Mouse (Mus musculus): ENCODE data around the gene Bmpr1a. TPM values are rescaled to one million over a fixed set of nuclear protein-coding genes. Genes with fewer than 3 reads are reported as not detected.
"Not testable (repeated sequence)": the region's sequence is repeated elsewhere in the genome, so short reads cannot be mapped to it uniquely, and the experiment has no call there.

Gene Bmpr1a
- total RNA-seq, 2 experiments from 2014 or later = 49.1 to 65.5 TPM

DNA sequence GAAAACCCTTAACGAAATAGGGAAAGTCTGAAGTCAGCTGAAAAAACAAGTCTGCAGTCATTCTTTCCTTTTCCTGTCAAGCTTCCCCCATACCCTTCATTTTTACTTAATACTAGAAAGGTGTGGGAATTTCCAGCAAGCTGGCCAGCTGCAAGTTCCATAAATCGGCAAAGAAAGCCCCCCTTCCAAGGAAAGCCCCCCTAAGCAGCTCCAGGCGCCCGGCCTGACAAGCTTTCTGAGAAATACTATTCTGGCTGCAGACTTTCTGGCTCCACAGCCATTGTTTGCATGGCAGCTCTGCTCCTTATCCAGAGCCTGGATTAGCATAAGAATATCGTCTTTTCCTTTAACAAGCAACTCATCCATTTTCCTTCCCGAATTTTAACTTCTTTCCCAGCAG, 49.5 kb downstream of the Bmpr1a start:
- no peak for DNase-seq (ENCODE audit: low spot score in 2 of 2)

DNA sequence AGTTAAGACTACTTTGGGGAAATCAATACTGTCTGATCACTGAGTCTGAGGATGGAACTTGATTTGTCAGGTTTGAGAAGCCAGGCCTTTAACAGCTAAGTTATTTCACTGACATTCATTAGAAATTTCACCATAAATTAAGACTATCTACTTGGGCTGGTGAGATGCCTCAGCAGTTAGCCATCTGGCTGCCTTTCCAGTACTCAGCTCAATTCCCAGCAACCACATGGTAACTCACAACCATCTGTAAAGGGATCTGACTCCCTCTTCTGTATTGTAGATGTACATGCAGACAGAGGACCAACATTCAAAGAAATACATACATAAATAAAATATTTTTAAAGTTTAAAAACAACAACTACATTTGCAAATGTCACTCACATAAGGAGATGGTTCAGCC, 51.3 kb downstream of the Bmpr1a start:
- no peak for DNase-seq (ENCODE audit: low spot score in 2 of 2)

DNA sequence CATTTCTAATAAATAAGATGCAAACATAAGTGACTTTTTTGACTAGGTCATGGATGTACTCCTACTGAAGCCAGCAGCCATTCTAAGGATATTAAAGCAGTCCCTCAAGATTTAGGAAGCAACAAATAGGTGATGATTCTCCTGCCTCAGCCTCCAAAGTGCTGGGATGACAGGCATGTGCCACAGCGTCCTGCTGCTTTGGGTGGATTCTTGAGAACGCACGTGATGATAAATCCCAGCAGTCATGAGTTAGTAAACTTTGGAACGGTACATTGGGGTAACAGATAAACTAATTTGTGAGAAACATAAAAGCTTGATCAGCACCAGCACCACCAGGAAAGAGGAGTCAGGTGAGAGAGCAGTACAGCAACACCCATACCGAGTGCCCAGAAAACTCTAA, 52.7 kb downstream of the Bmpr1a start:
- DNase-seq (ENCODE audit: low spot score in 2 of 2) = no peak

DNA sequence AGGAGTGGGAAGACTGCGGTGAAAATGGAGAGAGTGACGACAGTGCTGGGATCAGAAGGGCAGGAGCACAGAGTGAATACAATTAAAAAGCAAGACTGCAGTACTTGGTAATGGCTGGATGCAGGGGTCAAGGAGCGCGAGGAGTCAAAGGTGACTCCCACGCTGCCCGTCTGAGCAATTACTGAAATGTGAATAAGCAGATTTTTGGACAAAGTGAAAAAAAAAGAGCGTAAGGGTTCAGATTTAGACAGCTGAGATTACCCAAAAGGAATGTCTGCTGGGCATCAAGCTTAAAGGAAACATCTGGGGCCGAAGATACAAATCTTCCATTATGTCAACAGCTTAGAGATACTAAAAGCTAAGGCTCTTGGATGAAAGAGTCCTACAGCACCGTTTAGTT, 53.3 kb downstream of the Bmpr1a start:
- DNase-seq (ENCODE audit: low spot score in 2 of 2) = no peak

DNA sequence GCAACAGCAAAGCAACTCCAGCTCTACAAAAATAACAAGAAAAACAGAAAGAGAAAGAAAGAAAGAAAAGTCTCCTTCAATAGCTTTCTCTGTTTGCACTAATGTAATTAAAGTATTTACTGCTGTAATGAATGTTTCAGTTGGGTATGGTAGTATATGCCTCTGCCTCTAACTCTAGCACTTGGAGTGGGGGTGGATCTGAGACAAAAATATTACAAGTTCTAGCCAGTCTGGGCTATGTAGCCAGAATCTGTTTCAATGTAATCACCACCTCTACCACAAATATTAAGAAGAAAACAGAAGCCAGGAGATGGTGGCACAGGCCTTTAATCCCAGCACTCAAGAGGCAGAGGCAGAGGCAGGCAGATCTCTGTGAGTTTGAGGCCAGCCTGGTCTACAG, 54.7 kb downstream of the Bmpr1a start:
- no peak for DNase-seq (ENCODE audit: low spot score in 2 of 2)

DNA sequence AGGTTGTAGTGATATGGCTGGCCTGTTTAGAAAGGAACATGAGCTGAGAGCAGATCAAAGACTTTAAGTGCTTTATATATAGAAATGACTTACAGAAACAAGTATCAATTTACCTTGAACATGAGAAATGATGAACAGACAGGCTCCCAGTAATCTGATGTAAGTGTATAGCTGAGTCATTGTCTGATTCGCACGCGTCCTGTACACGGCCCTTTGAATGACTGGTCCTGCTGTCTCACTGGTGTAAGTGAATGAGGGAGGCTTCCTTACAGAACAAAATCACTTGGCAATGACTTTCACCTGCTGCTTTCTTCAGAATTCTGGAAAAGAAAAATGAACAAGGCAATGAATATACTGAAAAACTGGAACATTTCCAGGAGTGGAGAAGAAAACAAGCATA, 55.5 kb downstream of the Bmpr1a start:
- DNase-seq (ENCODE audit: low spot score in 2 of 2) = no peak

DNA sequence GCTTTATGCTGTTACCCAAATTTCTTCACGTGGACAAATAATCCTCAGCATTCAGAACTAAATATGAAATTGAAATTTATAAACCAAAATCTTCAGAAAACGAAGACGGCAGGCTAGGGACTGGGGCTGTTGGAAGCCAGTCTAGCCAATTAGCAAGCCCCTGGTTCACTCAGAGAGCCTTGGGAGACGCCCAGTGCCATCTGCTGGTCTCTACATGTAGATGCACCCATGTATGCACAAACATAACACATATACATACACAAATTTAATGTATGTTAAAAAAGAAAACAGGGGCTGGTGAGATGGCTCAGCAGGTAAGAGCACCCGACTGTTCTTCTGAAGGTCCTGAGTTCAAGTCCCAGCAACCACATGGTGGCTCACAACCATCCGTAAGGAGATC, 56.5 kb downstream of the Bmpr1a start:
- DNase-seq (ENCODE audit: low spot score in 2 of 2) = no peak

DNA sequence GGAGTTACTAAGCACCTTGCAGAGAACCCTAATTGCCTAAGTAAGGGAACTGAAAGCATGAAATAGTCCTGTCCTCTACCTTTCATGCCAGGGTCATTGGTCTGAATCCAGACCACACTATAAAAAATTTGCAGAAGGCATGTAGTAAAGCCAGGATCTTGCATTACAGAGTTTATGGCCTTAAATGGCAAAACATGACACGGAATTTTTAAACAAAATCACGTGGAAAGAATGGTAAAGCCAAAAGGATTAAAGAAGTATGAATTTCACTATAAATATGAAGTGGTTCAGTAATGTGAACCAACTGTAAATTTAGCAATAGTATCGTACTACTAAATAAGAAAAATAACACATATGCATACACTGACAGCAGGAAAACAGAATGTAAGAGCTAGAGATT, 57.8 kb downstream of the Bmpr1a start:
- DNase-seq (ENCODE audit: low spot score in 2 of 2) = no peak

DNA sequence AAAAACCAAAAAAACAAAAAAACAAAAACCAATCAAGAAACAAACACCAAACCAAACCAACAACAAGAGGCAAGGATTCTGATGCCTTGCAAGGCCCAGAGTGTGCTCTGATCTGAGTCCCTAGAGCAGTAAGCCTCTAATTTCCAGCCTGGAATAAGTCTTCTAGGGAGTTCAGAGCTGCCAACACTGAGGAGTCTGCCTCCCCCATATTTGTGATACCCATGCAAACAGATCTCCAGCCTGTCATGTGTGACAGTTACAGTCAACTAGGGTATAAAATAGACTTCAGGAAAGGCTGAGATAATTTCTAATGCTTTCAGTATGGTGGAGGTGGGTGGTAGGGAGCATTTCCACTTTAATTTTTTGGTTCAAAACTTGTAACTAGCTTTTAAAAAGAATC, 58.2 kb downstream of the Bmpr1a start:
- no peak for DNase-seq (ENCODE audit: low spot score in 2 of 2)

DNA sequence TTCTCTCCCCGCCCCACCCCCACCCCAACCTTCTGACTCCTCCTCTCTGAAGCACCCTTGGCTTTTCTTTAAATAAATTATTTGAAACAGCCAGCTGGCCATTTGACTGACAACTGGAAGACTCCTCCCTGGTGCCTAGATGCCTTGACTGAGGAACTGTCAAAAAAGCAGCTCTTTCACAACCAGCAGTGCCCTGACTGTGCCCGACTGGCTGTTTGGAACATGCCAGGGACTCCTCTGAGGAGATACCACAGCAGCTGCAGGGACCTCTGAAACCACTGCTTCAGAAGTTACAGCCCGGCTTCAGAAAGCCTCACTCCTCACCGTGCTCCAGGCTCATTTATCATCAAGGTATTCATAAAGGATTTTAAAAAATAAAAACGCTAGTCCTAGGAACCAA, 58.8 kb downstream of the Bmpr1a start:
- DNase-seq (ENCODE audit: low spot score in 2 of 2) = no peak

DNA sequence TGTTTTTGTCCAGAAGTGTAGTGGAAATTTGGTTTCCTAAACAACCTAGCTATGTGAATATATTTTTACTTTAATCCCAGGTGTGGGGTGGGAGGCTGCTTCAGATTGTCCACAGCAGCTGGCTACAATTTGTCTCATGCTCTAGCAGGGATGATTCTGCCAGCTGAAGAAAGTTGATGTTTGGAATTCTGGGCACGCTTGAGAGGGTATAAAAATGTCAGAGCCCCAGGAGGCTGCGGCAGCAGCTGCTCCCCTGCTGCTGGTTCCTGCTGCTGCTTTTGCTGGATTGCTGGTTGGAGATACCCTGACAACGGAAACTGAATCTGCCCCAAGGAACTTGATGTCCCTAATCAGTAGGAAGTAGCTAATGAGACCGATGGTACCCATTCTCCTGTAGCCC, 60.6 kb downstream of the Bmpr1a start:
- DNase-seq (ENCODE audit: low spot score in 2 of 2) = no peak

DNA sequence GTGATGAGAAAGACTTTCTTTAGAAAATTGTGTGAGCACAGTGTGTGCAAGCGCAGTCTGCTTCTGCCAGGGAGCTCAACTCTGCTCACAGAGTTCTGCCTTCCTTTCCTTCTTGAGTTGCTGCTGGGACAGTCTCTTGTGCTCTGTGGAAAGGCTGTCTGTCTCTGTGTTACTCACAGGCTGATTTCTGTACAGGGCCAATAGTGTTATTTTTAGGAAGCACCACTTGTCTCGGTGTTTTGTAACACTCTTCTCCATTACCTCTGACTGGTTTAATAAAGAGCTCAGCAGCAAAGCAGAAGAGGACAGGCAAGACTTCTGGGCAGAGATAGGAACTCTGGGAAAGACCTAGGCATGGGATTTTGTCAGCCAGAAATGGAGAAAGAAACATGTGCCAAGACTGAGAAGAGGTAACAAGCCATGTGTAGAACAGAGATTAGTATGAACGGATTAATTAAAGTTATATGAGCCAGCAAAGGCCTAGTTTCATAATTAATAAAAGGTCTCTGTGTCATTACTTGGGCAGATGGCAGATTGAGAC, 62.5 kb downstream of the Bmpr1a start:
- no peak for DNase-seq (ENCODE audit: low spot score in 2 of 2)

DNA sequence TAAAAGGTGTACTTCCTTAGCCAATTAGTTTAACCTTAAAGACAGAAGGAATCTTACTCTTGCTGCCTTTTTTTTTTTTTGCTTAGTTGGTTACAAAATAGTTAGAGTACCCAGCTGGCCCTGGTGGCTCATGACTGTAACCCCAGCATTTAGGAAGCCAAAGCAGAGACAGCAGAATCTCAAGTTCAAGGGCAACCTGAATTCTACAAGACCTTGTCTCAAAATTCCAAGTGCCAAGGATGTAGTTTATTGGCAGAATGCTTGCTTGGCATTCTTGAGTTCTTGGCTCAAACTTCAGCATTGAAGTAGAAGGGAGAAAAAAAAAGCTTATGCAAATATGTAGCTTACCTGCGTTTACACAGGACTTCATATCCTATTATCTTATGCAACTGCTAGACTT, 74.1 kb downstream of the Bmpr1a start:
- no peak for DNase-seq (ENCODE audit: low spot score in 2 of 2)

DNA sequence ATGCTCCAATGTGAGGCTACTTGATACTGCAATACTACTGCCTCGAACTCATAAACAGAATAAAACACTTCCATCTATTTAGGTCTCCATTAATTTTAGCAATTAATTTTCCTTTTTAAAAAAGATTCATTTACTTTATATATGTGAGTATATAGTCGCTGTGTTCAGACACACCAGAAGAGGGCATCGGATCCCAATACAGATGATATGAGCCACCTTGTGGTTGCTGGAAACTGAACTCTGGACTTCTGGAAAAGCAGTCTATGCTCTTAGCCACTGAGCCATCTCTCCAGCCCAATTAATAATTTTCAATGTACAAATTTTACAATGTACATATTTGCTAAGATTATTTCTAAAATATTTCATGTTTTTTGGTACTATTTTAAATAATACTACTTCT, 74.9 kb downstream of the Bmpr1a start:
- DNase-seq (ENCODE audit: low spot score in 2 of 2) = no peak

DNA sequence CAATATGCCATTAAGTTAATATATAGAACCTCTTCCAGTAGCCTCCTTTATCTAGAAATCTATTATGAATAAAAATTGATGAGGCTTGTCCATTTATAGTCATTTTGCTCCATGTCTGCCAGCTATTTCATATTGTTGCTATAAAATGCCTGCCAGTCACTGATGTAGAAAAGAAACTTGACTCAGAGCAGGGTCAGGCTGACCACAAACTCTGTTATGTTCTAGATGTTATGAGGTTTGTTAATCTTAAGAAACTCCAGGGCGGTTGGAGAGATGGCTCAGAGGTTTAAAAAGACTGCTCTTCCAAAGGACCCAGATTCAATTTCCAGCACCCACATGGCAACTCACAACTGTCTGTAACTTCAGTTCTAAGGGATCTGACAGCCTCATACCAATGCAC, 82.1 kb downstream of the Bmpr1a start:
- DNase-seq (ENCODE audit: low spot score in 2 of 2) = no peak

DNA sequence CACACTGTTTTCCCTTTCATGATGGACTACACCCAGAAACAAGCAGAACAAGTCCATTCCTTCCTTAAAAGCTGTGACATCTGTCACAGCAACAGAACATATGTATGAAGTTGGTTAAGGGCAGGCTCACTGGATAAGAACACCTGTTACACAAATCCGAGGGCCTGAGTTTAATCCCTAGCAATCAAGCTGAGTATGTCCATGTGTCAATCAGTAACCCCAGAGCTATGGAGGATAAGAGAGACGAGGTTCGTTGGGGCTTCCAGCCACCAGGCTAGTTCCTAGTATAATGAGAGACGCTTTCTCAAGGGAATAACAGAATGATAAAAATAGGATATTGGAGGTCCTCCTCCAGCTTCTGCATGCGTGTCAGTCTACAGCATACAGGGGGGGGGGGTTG, 85.6 kb downstream of the Bmpr1a start:
- DNase-seq (ENCODE audit: low spot score in 2 of 2) = no peak

DNA sequence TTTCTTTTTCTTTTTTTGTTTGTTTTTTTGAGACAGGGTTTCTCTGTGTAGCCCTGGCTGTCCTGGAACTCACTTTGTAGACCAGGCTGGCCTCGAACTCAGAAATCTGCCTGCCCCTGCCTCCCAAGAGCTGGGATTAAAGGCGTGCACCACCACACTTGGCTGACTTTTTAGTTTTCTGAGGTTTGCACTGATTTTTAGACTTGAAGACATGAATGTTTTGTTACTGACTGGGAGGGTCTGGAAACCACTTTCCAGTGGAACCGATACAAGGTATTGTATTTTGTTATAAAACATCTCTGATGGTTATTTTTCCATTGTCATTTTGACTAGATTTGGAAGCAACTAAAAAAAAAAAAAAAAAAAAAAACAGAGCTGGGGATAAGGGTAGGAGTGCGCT, 86.2 kb downstream of the Bmpr1a start:
- DNase-seq (ENCODE audit: low spot score in 2 of 2) = not testable (repeated sequence)

DNA sequence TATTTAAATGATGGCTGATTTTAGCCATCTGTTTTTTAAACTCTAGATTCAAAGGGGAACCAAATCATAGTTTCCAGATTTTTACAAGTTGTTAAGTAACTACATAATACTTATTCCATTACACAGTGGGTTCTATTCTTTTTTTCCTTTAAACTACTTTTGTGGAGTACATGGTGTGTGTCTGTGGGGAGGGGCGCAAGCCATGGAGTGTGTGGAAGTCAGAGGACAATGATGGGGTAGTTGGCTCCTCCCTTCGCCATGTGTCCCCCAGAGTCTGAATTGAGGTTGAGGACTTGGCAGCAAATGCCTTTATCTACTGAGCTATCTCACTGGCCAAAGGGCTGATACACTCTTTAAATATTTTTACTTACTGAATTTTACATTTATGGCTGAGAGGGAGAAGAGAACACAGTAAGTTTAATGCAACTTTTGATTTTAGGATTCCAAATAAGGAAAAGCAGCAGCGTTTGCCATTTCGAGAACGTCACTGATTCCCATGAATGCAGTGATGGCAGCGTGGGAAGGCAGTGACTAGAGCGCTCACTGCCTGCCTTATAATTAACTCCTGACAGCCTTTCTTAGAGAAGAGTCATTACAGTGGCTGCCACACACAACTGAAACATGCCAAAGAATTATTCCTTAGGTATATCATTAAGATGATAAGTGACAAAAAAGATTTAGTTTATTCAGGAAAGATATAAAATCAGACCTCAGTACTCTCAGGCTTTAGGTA, 90.8 kb downstream of the Bmpr1a start:
- DNase-seq (ENCODE audit: low spot score in 2 of 2) = no peak

DNA sequence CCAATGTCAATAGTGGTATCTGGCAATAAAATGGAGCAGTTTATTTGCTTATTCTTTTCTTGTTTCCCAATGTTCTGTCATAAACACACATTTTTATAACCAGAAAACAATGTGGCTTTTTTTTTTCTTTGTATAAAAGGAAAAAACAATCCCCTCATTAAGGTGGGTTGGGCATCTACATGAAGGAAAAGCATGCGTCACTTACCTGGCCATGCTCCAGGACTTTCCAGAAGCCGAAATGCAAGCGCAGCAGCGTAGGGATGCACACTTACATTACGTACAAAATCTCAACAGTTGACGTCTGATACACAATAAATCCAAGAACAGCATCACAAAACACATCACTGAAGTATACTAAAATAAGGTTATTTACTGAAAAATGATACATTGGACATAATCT, 92.4 kb downstream of the Bmpr1a start:
- no peak for DNase-seq (ENCODE audit: low spot score in 2 of 2)

DNA sequence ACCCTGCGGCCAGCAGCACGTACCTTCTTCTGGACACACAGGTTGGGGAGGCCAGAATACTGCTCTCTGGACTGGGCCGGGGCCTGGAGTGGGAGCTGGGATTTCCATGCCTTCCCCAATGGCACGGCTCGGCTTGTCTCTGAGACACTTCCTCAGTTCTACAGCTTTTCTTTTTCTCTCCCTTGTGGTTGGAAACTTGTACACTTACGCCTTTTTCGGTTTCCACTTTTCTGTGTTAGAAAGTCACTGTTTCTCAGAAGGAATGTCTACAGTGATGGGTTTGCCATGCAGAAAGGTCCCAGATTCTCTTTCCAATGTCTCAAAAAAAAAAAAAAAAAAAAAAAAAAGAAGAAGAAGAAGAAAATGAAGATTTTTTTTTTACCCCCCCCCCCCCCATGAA, 99.7 kb downstream of the Bmpr1a start:
- DNase-seq (ENCODE audit: low spot score in 2 of 2) = no peak

DNA sequence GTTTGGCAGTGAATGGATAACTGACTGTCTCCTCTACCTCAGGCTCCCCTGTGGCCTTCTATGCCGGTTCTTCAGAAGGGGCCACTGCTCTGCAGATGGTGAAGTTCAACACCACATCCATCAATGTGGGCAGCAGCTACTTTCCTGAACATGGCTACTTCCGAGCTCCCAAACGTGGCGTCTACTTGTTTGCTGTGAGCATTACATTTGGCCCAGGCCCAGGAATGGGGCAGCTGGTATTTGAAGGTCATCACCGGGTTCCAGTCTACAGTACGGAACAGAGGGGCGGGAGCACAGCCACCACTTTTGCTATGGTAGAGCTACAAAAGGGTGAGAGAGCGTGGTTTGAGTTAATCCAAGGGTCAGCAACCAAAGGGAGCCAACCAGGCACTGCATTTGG, 100.3 kb downstream of the Bmpr1a start:
- peak in 1 of 2 experiments; percentile 26 for DNase-seq (ENCODE audit: low spot score in 2 of 2)

DNA sequence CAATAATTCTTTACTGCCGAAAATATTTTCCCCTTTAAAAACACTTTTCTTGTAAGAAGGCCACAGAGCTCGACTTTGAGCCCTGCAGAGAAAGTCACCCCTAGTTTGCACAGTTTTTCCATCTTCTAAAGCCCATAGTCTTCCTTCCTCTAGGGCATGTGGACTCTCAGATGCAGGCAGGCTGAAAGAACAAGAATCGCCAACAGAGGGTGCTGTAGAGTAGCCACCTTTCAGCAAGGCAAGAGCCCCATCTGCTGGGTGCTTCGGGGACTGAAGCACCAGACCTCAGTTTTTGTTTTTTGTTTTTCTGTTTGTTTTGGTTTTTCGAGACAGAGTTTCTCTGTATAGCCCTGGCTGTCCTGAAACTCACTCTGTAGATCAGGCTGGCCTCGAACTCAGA, 102.0 kb downstream of the Bmpr1a start:
- DNase-seq (ENCODE audit: low spot score in 2 of 2) = peak; percentile 79 to 82

DNA sequence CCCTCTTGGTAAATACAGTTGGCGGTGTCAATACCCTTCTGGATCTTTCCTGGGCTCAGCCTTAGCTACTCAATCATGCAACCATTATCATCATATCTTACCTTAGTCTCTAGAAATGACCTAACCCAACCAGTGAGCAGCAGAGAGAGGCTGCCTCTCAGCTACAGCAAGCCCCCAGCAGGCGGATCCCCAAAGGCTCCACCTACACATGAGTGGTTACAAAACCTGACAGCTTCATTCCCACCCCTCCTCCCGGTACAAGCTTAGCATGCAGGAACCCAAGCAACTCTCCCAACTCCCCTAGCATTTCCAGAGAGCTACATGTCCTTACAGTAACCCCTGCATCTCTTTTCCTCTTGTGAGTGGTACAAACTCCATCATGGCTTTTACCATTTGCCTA, 103.1 kb downstream of the Bmpr1a start:
- DNase-seq (ENCODE audit: low spot score in 2 of 2) = no peak

Data from adrenal gland, adult 18-20 months (tissue).